Mouse (Mus musculus) layer of hippocampus, adult 9-10 months (tissue): ENCODE results near the gene Hsd3b2.
"Not testable (repeated sequence)": the region's sequence is repeated elsewhere in the genome, so short reads cannot be mapped to it uniquely, and the experiment has no call there.

ENCODE experiments used
- DNase-seq: peaks from one replicate; pipeline ENCODE4 v3.0.0; 2022; ENCODE audit warnings: low spot score

Hsd3b2 gene

GRCm38 (mm10) chr3:98724376-98724775 lies at the start of gene Hsd3b2:
Gene Hsd3b2, minus strand, starts transcription at chr3:98724543.
- DNase-seq: no peak

- no peak for DNase-seq
These were observed 39.8 kb upstream of the Hsd3b2 start for GRCm38 (mm10) chr3:98764155-98764554.

GRCm38 (mm10) chr3:98756836-98757235 lies 32.5 kb upstream of the Hsd3b2 start:
- DNase-seq: no peak

GRCm38 (mm10) chr3:98752171-98752570 lies 27.8 kb upstream of the Hsd3b2 start:
- DNase-seq: no peak

GRCm38 (mm10) chr3:98741043-98741442 lies 16.7 kb upstream of the Hsd3b2 start:
- not testable (repeated sequence) for DNase-seq

GRCm38 (mm10) chr3:98734340-98734739 lies 10.0 kb upstream of the Hsd3b2 start:
- DNase-seq: no peak

GRCm38 (mm10) chr3:98733724-98734123 lies 9.4 kb upstream of the Hsd3b2 start:
- DNase-seq: no peak

- no peak for DNase-seq
These were observed 1.9 kb upstream of the Hsd3b2 start for GRCm38 (mm10) chr3:98726281-98726680.

GRCm38 (mm10) chr3:98720740-98721139 lies 3.6 kb downstream of the Hsd3b2 start:
- DNase-seq: no peak

- no peak for DNase-seq
These were observed 41.9 kb downstream of the Hsd3b2 start for GRCm38 (mm10) chr3:98682401-98682800.

GRCm38 (mm10) chr3:98680786-98681185 lies 43.6 kb downstream of the Hsd3b2 start:
- no peak for DNase-seq
